Mouse (Mus musculus): ENCODE data around the gene Snx10.

The Snx10 gene

GRCm38 (mm10) chr6:51591844-51592243 is 68.1 kb downstream of the Snx10 start:
- DNase-seq = no peak

DNA sequence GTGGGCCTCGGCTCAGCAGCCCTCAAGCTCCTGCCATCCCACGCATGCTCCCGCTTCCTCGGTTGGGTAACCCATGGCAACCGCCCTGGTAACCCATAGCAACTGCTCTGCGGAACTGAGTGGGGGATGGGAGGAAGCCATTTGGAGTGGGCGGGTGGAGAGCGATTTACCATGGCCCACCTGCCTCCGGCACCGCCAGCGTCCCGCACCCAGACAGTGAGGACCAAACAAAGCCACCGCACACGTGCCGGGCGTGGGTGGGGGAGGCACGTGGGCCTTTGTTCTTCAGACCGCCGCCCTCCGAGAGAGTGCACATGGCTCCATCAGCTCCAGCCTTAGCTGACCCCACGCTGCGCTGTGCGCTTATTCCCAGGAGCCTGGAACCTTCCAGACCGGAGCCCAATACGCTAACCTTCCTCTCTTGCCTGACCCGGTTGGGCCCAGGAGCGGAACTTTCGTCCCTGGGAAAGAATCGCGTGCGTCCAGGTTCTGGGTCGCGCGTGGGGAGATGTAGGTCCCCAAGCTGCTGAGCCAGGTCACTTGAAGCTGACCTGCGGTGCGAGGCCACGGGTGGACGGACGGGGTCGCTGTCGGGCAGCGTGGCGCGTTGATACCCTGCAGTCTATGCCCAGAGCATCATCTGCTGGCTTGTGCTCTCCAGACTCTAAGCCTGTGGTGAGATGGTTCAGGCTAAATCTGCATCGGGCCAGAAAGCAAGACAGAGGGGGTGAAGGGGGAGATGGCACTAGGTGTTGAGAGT is 68.8 kb downstream of the Snx10 start:
- peak; percentile 97 for DNase-seq

GRCm38 (mm10) chr6:51593446-51594035 is 69.8 kb downstream of the Snx10 start:
- DNase-seq = peak; percentile 55

GRCm38 (mm10) chr6:51594516-51594915 is 70.8 kb downstream of the Snx10 start:
- no peak for DNase-seq

DNA sequence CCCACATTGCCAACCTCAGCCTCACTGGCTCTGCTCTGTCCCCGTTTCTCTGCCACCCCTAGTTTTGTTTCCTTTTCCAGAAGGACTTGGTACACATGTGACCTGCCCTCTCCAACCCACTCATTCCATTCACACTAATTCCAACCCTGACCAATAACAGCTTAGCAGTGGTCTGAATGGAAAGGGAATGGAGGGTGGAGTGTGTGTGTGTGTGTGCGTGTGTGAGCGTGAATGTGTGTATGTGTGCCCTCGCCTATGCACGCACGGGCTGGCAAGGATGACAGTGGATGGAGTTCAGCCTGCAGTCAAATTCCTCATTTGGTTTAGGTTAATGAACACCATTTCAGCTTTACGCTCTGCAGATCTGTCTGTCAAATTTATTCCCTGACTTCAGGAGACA is 74.4 kb downstream of the Snx10 start:
- no peak for DNase-seq

DNA sequence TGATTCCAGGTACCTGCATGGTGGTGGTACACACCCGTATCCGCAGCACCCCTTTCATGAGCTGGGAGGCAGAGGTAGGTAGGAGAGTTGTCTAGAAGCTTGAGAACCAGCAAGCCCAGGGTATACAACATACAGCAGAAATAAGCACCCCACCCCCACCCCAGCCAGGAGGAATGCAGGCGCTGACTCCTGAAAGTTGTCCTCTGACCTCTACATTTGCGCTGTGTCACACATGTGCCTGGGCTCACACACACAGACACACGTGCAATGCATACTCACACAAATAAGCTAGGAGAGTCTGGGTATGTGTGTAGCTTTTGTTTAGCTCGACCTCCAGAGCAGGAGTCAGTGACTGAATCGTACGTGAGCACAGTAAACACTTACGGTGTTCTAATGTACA is 76.7 kb downstream of the Snx10 start:
- no peak for DNase-seq

- DNase-seq = no peak
Observed at GRCm38 (mm10) chr6:51602341-51602740, 78.6 kb downstream of the Snx10 start.

DNA sequence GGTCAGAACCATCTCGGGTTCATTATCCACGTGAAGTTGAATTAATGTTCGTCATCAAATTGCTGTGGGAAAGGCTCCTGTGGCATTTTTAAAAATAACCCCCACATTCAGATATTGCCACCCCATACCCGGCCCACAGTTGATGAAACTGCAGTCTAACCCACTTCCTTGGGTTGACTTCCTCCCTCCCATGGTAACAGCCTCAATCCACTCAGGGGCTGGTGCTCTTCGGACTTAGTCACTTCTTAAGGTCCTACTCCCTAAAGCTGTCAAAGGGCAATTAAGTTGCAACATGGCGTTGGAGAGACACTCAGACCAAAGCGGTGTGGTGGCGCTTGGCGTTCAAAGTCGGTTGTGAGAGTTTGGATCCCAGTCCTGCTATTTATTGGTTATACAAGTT is 80.0 kb downstream of the Snx10 start:
- DNase-seq = no peak

GRCm38 (mm10) chr6:51606245-51606644 is 82.5 kb downstream of the Snx10 start:
- DNase-seq = no peak

DNA sequence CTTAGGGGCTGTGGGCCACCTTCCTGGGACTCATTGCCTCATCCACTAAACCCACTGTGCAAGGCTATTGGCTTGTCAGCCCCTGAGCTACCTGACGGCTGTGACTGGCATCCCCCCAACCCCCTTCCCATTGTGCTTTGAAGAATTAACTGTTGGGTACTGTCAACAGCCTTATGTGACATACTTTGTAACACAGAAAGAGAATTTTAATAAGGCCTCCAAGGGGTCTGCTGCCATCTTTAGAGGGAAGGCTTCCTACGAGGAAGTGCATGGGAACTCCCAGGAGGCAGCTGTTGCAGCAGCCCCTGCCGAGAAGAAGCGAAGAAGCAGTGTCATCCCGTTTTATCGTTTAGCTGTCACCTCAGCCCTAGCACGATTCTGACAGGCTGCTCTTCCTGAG is 83.1 kb downstream of the Snx10 start:
- DNase-seq = no peak

- DNase-seq = no peak
Observed at GRCm38 (mm10) chr6:51611621-51612020, 87.9 kb downstream of the Snx10 start.

- DNase-seq = peak; percentile 75
Observed at GRCm38 (mm10) chr6:51612371-51613051, 88.8 kb downstream of the Snx10 start.

- DNase-seq = no peak
Observed at GRCm38 (mm10) chr6:51613661-51614060, 90.0 kb downstream of the Snx10 start.

- DNase-seq = no peak
Observed at GRCm38 (mm10) chr6:51626843-51627242, 103.1 kb downstream of the Snx10 start.

DNA sequence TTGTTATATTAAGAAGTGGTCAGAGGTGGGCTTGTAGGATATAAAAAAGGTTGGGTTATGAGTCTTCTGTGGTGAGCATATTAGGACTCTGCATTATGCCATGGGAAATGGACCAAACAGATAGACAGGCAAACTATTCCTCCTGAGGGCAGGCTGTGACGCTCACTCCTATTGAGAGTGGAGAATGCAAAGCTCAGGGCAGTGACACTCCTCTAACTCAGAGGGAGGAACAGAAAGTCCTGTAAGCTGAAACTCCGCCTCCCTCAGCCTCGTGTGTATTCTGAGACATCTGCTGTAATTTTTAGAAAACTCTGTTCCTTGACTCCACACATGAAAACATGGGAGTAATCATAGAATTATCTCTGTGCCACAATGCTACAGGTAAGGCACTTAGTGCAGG is 106.0 kb downstream of the Snx10 start:
- DNase-seq = no peak

DNA sequence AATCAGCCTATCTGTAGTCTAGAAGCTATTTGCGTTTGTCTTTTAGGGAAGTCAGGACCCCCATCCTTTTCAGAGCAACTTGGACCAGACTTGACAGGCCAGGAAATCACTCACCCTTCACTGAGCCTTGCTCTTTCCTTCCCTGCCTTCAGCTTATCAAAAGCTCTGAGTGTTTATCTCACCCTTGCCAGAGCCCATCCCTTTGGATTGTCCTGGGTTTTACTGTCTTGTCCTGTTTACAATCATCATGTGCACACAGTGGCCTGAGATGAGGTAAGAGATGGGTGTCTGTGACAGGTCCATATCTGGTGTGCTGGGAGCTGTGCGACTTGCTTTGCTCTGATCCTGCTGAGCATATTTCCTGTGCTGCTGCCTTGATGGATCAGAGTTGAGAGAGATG is 106.5 kb downstream of the Snx10 start:
- no peak for DNase-seq

DNA sequence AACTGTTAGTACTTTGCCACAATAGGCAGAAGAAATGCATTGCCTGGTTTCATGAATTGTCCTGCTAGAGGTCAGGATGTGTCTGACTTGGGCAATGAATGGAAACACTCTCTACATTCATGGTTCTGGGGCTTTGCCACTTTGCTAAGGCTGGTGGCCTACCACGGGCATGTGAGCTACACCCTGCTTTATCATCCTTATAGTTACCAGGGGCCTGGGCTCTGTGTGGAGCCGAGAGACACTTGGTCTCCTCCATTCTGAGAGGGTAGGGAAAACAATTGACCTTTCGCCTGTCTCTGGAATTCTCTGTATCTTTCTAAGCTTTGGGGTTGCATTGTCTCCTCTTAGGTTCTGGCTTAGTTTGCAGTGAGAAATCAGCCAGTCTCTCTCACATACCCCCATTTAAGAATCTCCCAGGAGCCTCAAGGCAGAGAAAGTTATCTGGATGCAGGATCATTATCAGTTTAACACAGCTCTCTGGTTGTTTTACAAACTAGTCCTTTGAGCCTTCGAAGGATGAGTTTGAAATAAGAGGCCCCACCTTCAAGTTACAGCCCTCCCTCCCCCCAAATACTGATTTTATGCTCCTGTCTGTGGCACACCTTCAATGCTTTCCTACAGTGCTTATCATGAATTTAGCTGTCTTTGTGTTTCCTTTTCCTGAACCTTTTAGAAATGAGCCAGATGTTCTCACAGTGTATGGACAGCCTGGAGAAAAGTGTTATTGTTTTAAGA is 109.4 kb downstream of the Snx10 start:
- no peak for DNase-seq

DNA sequence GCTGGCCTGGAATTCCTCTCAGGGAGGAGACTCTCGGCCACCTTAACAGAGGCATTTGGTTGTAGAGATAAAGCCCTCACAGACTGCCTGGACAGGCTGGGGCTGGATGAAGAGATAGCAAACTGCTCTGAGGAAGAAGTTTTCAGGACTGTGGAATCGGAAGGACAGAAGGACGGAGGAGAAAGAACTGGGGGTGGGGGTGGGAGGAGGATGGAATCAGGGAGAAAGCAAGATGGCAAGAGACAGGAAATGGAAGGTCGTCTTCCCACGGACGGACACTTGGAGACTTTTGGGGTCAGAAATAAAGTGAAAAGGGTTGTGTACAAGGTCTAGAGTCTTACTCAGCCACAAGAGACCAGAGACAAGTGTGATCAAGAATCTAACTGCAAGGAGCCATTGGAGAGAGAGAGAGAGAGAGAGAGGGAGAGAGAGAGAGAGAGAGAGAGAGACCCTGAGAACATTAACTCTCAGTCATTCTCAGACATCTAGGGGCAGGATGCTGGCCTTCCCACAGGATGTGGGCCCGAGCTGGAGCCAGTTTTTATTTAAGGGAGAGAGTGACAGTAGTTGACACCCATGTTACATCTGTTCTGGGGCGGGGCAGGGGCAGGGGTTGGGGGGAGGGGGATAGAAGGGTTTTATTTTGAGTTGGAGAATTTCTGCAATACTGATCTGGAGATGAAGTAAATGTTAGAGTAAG is 110.1 kb downstream of the Snx10 start:
- no peak for DNase-seq

GRCm38 (mm10) chr6:51636019-51636568 is 112.4 kb downstream of the Snx10 start:
- DNase-seq = no peak

Data from cerebellum, adult 9-10 months (tissue).